Mouse (Mus musculus): ENCODE measurements around the gene Gm5269.

- TF ChIP-seq EP300 (IDR thresholded peaks at IDR 0.05; ENCODE audit: low read depth) (no peak), CTCF (IDR thresholded peaks at IDR 0.05; ENCODE audit: low read depth) (no peak)
Measured at GRCm38 (mm10) chr1:45868479-45869137, 21.5 kb downstream of the Gm5269 start.

All from liver, embryonic 14.5 days (tissue).